Mouse (Mus musculus) midbrain, embryonic 16.5 days (tissue): Measurements from ENCODE around the gene Gm17428. TPM values are rescaled to one million over a fixed set of nuclear protein-coding genes. Genes with fewer than 3 reads are reported as not detected.

Experiments used
- ATAC-seq: fragments of 200-750 bp; cut with Nextera tagmentation; 2 replicates; pipeline ENCODE4 v1.8.0; 2017; ENCODE audit warnings: moderate TSS enrichment
- H3K27ac ChIP-seq: fragments of 300-500 bp; sonication (generic); 2 replicates; pipeline ENCODE4 v1.5.1; 2014; ENCODE audit warnings: mild to moderate bottlenecking, low read length, mixed read lengths
- H3K27me3 ChIP-seq: fragments of 300-500 bp; sonication (generic); 2 replicates; pipeline ENCODE4 v1.6.1; 2014; ENCODE audit warnings: low read depth, low read length, mixed read lengths; ENCODE audit not compliant: control insufficient read depth, insufficient read depth
- H3K36me3 ChIP-seq: fragments of 300-500 bp; sonication (generic); 2 replicates; pipeline ENCODE4 v1.6.1; 2014; ENCODE audit warnings: mild to moderate bottlenecking, low read length, moderate library complexity, mixed read lengths; ENCODE audit not compliant: control insufficient read depth, insufficient read depth
- H3K4me1 ChIP-seq: fragments of 300-500 bp; sonication (generic); 2 replicates; pipeline ENCODE4 v1.6.1; 2014; ENCODE audit warnings: mild to moderate bottlenecking, low read length, mixed read lengths; ENCODE audit not compliant: control insufficient read depth, insufficient read depth
- H3K4me2 ChIP-seq: fragments of 300-500 bp; sonication (generic); 2 replicates; pipeline ENCODE4 v1.6.1; 2014; ENCODE audit warnings: mild to moderate bottlenecking, low read length, mixed read lengths
- H3K4me3 ChIP-seq: fragments of 300-500 bp; sonication (generic); 2 replicates; pipeline ENCODE4 v1.5.1; 2014; ENCODE audit warnings: low read depth, mild to moderate bottlenecking, low read length, moderate library complexity, mixed read lengths
- H3K9ac ChIP-seq: fragments of 300-500 bp; sonication (generic); 2 replicates; pipeline ENCODE4 v1.6.1; 2014; ENCODE audit warnings: low read depth, low read length, mixed read lengths
- H3K9me3 ChIP-seq: fragments of 300-500 bp; sonication (generic); replicated peaks from 2 replicates; pipeline ENCODE4 v1.6.1; 2014; ENCODE audit warnings: mild to moderate bottlenecking, low read length, mixed read lengths; ENCODE audit not compliant: control insufficient read depth, poor library complexity, severe bottlenecking
- WGBS: fragments of 180-500 bp; shearing (Covaris S2); extraction: QIAGEN DNeasy Blood & Tissue Kit; methylation state at CpG from one replicate; pipeline ENCODE4 v1.1.7; 2014; 5-methylcytosine and 5-hydroxymethylcytosine counted together
- polyA plus RNA-seq: library from polyadenylated mRNA; unstranded; fragments of >200 nt; fragmentation: Nextera tagmentation; extraction: Ambion mirVana; gene quantifications from 2 replicates; pipeline ENCODE4 v1.2.1, GENCODE M21; 2015

The Gm17428 gene
- polyA plus RNA-seq, 1 experiment from 2014 or later, result not detected

DNA sequence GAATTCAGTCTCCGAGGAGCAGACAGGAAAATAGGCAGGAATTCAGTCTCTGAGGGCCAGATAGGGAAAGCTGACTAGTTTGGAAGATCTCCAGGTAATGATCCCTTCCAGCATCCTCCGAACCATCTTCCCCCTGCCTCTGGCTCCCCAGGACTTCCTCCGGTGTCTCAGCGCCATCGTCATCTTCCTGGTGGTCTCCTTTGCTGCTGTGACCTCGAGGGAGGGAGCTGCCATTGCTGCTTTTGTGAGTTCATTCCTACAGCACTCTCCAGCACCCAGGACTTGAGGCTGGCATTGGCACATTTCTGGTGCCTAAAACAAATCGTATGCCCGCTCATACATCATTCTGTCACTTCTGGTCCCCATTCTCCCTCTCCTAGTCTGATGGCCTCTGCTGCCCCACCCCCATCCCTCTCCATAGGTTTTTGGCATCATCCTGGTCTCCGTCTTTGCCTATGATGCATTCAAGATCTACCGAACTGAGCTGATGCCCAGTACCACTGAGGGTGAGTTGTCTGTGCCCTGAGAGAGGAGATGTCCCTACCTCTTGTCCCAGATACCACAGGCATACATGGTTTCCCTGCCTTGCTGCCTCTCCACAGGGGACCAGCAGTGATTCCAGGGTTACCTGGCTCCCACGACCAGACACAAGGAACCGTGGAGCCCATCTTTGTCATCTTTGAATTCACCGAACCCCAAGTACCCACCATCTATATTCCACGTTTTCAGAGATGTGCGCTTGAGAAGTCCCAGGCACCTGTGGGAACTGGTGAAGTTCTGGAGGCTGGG, 38.1 kb upstream of the Gm17428 start:
- no peak for ATAC-seq
- no peak overlapping the region for H3K9ac ChIP-seq
- H3K27ac ChIP-seq, result no peak overlapping the region
- H3K4me3 ChIP-seq, result no peak overlapping the region
- no peaks in the 10 kb centered on the region for H3K4me1 ChIP-seq
- H3K4me2 ChIP-seq, result no peak overlapping the region
- H3K36me3 ChIP-seq, result no peaks in the 10 kb centered on the region
- 80% methylated on average over 15 of the region's 15 CpGs for WGBS
- H3K9me3 ChIP-seq, result no peaks in the 10 kb centered on the region
- no peaks in the 10 kb centered on the region for H3K27me3 ChIP-seq

DNA sequence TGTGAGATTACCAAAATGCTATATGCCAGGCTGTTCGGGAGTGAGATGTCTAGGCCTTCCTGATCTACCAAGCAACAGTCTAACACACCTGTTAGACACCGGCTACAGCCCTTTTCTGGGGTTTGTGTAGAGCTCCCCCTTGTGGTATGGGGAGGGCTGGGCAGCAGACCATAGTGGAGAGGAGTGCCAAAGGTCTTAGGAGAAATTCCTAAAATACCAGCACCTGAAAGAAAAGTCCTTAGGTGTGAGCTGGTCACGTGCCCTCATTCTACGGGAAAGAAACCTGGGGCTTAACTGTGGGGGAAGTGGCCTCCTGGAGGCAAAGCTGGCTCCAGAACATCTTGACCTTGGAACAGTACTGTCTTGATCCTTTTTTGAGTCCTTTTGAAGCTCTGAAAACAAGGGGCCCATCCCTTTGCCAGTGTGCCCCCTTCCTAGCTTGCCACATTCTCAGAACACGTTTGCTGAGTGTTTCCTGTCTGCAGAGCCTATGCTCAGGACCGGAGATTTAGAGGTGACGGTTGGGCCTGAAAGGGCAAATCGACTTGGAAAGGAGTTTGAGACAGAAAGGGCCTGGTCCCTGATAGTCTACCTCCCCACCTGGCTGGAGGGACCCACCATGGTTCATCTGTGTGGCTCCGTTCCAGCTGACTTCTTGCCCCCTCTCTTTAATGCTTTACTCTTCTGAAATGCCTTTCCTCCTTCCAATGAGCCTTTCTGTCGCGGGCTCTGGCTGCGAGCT, 37.1 kb upstream of the Gm17428 start:
- Histone ChIP-seq H3K4me2 (no peak overlapping the region), H3K27ac (no peak overlapping the region), H3K27me3 (no peaks in the 10 kb centered on the region), H3K4me3 (no peak overlapping the region), H3K4me1 (no peaks in the 10 kb centered on the region), H3K9me3 (no peaks in the 10 kb centered on the region), H3K36me3 (no peaks in the 10 kb centered on the region), H3K9ac (no peak overlapping the region)
- WGBS, result 57% methylated on average over 12 of the region's 12 CpGs
- ATAC-seq, result no peak

DNA sequence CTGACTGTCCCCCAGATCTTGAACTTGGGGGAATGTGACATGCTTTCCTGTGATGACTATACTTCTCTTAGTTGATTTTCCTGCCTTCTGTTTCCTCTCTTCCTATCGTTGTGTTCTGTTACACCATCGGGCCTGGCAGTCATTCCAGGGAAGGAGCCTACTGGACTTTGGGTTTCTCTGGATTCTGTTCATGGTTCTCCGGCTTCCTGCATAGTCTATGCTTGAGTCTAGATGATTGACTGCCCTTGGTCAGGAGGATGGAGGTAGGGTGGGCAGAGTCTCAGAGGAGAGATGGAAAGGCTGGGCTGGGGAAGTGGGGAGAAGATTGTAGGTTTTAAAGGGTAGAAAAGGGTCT, 36.6 kb upstream of the Gm17428 start:
- H3K9ac ChIP-seq, result no peak overlapping the region
- no peaks in the 10 kb centered on the region for H3K9me3 ChIP-seq
- H3K4me3 ChIP-seq, result no peak overlapping the region
- H3K27me3 ChIP-seq, result no peaks in the 10 kb centered on the region
- H3K36me3 ChIP-seq, result no peaks in the 10 kb centered on the region
- no peak for ATAC-seq
- H3K4me2 ChIP-seq, result no peak overlapping the region
- WGBS, result 86% methylated on average over 3 of the region's 3 CpGs
- no peak overlapping the region for H3K27ac ChIP-seq
- H3K4me1 ChIP-seq, result no peaks in the 10 kb centered on the region

DNA sequence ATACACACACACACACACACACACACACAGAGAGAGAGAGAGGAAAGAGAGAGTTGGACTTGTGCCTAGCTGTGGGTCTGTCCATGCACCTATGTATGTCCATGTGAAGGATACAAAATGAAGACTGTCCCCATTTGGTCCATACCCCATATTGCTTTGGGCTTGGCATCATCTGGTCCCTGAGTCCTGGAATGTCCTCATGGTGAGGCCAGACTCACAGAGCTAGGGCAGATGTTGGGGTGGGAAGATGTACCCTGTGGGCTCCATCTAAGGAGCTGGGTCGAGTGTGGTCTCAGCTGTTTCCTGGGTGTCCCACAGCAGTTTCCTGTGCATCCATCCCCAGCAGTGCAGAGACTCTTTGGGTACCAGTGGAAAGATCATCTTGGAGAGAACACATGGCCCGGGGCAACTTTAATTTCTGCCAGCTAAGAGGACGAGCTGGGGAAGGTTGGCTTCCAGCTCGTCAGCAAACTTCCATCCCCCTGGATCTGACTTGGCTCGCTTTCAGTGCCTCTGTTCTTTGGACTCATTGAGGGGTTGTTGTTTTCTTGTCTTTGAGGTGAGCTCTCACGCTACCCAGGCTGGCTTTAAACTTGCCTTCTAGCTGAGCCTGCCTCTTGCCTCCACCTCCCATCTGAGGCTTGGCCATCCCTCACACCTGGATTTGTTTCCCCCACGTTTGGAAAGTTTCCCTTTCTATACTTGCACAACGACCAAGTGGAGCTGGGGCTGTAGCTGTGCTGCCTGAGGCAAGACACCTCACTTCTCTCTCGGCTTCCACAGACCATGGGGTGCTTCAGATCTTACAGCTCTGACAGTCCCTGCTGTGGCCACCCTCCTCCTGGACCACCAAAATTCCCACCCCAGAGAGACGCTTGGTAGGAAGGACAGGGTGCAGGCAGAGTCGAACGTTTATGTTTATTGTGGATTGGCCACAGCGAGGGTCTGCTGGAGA, 35.4 kb upstream of the Gm17428 start:
- H3K27ac ChIP-seq, result no peak overlapping the region
- H3K9ac ChIP-seq, result no peak overlapping the region
- H3K4me2 ChIP-seq, result no peak overlapping the region
- H3K36me3 ChIP-seq, result no peaks in the 10 kb centered on the region
- H3K9me3 ChIP-seq, result no peaks in the 10 kb centered on the region
- no peak overlapping the region for H3K4me3 ChIP-seq
- 68% methylated on average over 13 of the region's 13 CpGs for WGBS
- no peak for ATAC-seq
- no peaks in the 10 kb centered on the region for H3K27me3 ChIP-seq
- no peaks in the 10 kb centered on the region for H3K4me1 ChIP-seq

DNA sequence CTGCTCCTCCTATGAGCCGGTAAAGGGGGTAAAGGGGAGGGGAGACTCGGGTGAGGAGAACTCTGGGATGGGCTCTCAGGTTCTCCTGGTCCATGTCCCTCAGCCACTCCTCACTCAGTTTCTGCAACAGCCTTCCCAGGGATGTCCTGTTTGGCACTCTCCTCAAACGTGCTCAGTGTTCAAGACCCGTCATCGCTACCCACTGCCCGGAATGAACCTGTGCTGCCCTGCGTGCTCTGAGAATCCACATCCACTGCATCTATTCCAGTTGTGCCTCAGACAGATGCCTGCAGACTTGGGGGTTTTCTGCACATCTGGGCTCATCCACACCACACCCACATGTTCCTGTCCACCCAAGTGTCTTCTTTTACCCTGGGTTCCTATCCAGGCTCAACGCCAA, 34.3 kb upstream of the Gm17428 start:
- no peaks in the 10 kb centered on the region for H3K36me3 ChIP-seq
- no peak overlapping the region for H3K27ac ChIP-seq
- H3K9me3 ChIP-seq, result no peaks in the 10 kb centered on the region
- H3K4me2 ChIP-seq, result no peak overlapping the region
- 87% methylated on average over 8 of the region's 8 CpGs for WGBS
- H3K4me1 ChIP-seq, result no peaks in the 10 kb centered on the region
- H3K4me3 ChIP-seq, result no peak overlapping the region
- ATAC-seq, result no peak
- no peak overlapping the region for H3K9ac ChIP-seq
- no peaks in the 10 kb centered on the region for H3K27me3 ChIP-seq

DNA sequence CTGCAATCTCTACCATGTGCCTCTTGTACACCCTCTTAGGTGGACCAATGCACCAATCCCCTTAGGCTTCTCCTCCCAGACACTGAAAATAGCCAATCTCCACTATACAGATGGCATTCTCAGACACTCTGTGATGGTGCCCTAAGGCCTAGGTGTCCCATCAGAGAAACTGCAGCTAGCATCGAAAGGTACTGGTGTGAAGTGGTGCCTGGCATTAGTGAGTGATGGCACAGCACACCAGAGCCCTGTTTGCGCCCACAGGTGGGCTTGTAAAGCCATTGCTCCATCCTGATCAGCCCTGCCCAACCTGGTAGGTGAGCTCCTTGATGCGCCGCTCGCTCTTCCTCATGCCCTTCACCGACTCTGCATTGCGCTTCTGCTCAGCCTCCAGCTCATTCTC, 32.8 kb upstream of the Gm17428 start:
- Histone ChIP-seq H3K36me3 (no peaks in the 10 kb centered on the region), H3K4me3 (no peak overlapping the region), H3K27ac (no peak overlapping the region), H3K9ac (no peak overlapping the region), H3K27me3 (no peaks in the 10 kb centered on the region), H3K4me2 (no peak overlapping the region), H3K9me3 (no peaks in the 10 kb centered on the region), H3K4me1 (no peaks in the 10 kb centered on the region)
- ATAC-seq, result no peak
- 93% methylated on average over 7 of the region's 7 CpGs for WGBS

DNA sequence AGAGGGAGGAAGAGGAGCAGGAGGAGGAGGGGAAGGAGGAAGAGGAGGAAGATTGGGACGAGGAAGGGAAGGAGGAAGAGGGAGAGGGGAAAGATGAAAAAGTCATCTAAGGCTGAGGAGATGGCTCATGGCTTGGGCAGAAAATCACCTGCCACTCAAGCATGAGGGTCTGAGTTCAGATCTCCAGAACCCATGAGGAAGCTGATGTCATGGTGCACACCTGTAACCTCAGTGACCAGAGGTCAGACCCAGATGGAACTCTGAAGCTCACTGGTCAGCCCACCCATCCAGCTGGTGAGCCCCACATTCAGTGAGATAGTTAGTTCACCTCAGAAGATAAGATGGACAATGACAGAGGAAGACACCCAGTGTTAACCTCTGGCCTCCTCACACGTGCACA, 31.8 kb upstream of the Gm17428 start:
- Histone ChIP-seq H3K4me3 (no peak overlapping the region), H3K36me3 (no peaks in the 10 kb centered on the region), H3K27me3 (no peaks in the 10 kb centered on the region), H3K27ac (no peak overlapping the region), H3K4me1 (no peaks in the 10 kb centered on the region), H3K4me2 (no peak overlapping the region), H3K9ac (no peak overlapping the region), H3K9me3 (no peaks in the 10 kb centered on the region)
- ATAC-seq, result no peak
- WGBS, result 76% methylated on average over 2 of the region's 2 CpGs

DNA sequence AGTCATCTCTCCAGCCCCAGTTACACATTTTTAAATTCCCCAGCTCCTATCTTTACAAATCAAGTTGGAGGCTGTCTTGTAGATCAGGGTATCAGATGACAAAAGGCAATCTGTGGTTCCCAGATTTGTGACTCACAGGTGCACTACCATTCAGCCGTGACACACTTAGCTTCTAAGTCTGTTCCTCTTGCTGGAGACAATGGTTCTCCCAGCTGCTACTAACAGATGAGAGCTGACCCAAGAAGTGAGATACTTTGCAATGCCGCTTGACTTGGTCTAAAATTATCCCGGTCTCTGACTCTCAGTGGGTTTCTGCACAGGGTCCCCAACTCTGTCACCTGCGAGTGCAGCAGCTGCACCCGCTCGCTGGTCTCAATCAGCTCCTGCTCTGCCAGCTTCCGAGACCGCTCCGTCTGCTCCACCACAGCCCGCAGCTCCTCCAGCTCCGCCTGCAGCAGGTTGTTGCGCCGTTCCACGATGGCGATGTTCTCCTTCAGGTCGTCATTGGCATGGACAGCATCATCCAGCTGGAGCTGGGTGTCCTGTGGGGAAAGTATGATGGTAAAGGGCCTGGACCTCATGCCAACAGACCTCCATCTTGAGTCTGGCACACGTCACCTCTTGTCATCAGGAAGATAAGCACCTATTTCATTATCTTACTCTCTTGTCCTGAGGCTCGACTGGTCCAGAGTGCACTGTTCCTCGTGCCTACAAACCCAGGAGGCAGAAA, 30.6 kb upstream of the Gm17428 start:
- Histone ChIP-seq H3K36me3 (no peaks in the 10 kb centered on the region), H3K27me3 (no peaks in the 10 kb centered on the region), H3K4me1 (no peaks in the 10 kb centered on the region), H3K4me3 (no peak overlapping the region), H3K27ac (no peak overlapping the region), H3K9me3 (no peaks in the 10 kb centered on the region), H3K4me2 (no peak overlapping the region), H3K9ac (no peak overlapping the region)
- WGBS, result 82% methylated on average over 19 of the region's 19 CpGs
- no peak for ATAC-seq
